Mouse (Mus musculus): Measurements from ENCODE around the gene Cabin1. TPM values are rescaled to one million over a fixed set of nuclear protein-coding genes. Genes with fewer than 3 reads are reported as not detected.

Cabin1 gene
- polyA plus RNA-seq, 2 experiments: 32.3 to 42.6 TPM

DNA sequence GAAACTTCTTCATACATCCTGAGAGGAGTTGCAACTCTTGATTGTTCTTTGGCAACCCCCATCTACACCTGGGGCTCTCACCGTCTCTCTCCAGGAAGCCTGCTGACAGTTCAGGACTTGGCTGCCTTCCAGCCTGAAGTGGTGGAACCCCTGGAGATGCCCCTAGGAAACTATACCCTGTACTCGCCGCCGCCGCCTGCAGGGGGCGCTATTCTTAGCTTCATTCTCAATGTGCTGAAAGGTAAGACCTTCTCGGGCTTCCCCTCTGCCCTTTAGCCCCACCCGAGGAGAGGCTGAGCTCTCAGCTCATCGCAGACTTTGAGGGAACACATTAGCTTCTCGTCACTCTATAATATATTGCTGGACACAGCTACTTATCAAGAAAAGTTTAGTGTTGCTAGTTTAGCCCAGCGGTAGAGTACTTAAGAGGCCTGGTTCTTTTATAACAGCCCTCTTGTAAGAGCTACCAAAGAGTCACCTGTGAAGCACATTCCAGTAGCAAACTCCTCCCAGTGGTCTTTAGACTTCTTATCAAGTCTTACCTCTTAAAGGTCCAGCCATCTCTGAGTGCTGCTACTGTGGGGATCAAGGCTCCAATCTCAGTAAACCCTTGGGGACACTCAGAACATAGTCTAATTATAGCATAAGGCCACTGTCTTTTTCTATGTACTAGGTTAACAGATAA is 158.8 kb downstream of the Cabin1 start:
- no peaks in the 10 kb centered on the region for H3K36me3 ChIP-seq (ENCODE audit: control insufficient read depth, insufficient read depth, low read length)
- no peak overlapping the region for H3K4me3 ChIP-seq (replicated peaks; ENCODE audit: low read length)
- no peak overlapping the region for H3K27ac ChIP-seq (replicated peaks; ENCODE audit: low read depth, low read length)
- H3K4me1 ChIP-seq (ENCODE audit: control insufficient read depth, insufficient read depth, low read length): no peaks in the 10 kb centered on the region
- no peak for DNase-seq (ENCODE audit: low spot score)
- H3K4me2 ChIP-seq (replicated peaks; ENCODE audit: low read depth, low read length, severe bottlenecking): no peak overlapping the region
- no peak for TF ChIP-seq POLR2A (IDR thresholded peaks at IDR 0.05; ENCODE audit: borderline replicate concordance, extremely low read depth, insufficient read depth, insufficient read length)
- H3K9ac ChIP-seq (ENCODE audit: low read depth, low read length, severe bottlenecking): no peak overlapping the region
- ATAC-seq (ENCODE audit: low FRiP score, low read depth): no peak
- no peaks in the 10 kb centered on the region for H3K27me3 ChIP-seq (ENCODE audit: control insufficient read depth, insufficient read depth, low read length)
- H3K9me3 ChIP-seq (ENCODE audit: control insufficient read depth, low read length): no peaks in the 10 kb centered on the region
- 42% methylated on average over 11 of the region's 11 CpGs for WGBS

DNA sequence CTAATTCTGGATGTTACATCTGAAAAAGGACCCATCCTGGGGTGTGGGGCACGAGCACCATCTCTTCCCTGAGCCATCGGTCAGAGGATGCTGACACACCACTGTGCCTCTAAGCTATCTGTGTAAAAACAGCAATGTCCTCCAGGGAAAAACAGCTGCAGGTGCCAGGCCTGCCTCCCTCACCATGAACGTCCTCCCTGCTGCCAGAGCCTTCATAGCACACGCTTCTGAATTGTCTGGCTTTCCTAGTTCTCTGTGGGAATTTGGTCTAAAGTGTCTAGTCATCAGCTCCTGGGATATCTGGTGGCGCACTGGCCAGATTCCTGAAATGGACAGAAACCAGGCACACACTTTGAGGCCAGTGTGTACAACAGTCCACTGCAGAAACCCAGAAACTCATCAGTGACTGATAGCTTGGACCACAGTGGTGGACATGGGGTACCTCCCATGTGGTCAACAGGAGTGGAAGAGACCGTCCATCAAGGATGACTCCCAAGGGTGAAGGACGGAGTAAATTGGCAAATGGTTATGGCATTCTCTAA is 163.9 kb downstream of the Cabin1 start:
- Histone ChIP-seq H3K27ac (replicated peaks; ENCODE audit: low read depth, low read length) (no peak overlapping the region), H3K9me3 (ENCODE audit: control insufficient read depth, low read length) (no peaks in the 10 kb centered on the region; the same call in 1 of the 2 replicates), H3K4me1 (ENCODE audit: control insufficient read depth, insufficient read depth, low read length) (no peaks in the 10 kb centered on the region), H3K9ac (ENCODE audit: low read depth, low read length, severe bottlenecking) (no peak overlapping the region), H3K27me3 (ENCODE audit: control insufficient read depth, insufficient read depth, low read length) (no peaks in the 10 kb centered on the region), H3K4me2 (replicated peaks; ENCODE audit: low read depth, low read length, severe bottlenecking) (no peak overlapping the region), H3K4me3 (replicated peaks; ENCODE audit: low read length) (no peak overlapping the region), H3K36me3 (ENCODE audit: control insufficient read depth, insufficient read depth, low read length) (no peaks in the 10 kb centered on the region)
- TF ChIP-seq POLR2A (IDR thresholded peaks at IDR 0.05; ENCODE audit: borderline replicate concordance, extremely low read depth, insufficient read depth, insufficient read length): no peak
- DNase-seq (ENCODE audit: low spot score) (no peak), ATAC-seq (ENCODE audit: low FRiP score, low read depth) (no peak)
- WGBS: 78% methylated on average over 7 of the region's 7 CpGs

Other genes with a start within 250 kb of the Cabin1 start
- 49.3 and 121 TPM in 2 replicates for gene Snrpd3, start 246.8 kb downstream of the Cabin1 start, polyA plus RNA-seq (2012; rRNA removed)
- 171 and 173 TPM in 2 replicates for gene Snrpd3, start 246.8 kb downstream of the Cabin1 start, polyA plus RNA-seq (2014; fragmentation: Nextera tagmentation; extraction: Ambion mirVana)
- 34.0 and 37.5 TPM in 2 replicates for gene Gucd1, start 246.4 kb downstream of the Cabin1 start, polyA plus RNA-seq (2012; rRNA removed)
- gene Gucd1, start 246.4 kb downstream of the Cabin1 start, polyA plus RNA-seq (2014; fragmentation: Nextera tagmentation; extraction: Ambion mirVana): 35.1 and 39.2 TPM in 2 replicates
- 3.2 and 3.3 TPM in 2 replicates for gene Lrrc75b, start 204.0 kb downstream of the Cabin1 start, polyA plus RNA-seq (2012; rRNA removed)
- 2.5 and 3.2 TPM in 2 replicates for gene Lrrc75b, start 204.0 kb downstream of the Cabin1 start, polyA plus RNA-seq (2014; fragmentation: Nextera tagmentation; extraction: Ambion mirVana)
- 1.3 TPM in 2 replicates for gene Ggt1, start 202.7 kb downstream of the Cabin1 start, polyA plus RNA-seq (2012; rRNA removed)
- 0.34 and 1.1 TPM in 2 replicates for gene Ggt1, start 202.7 kb downstream of the Cabin1 start, polyA plus RNA-seq (2014; fragmentation: Nextera tagmentation; extraction: Ambion mirVana)
- 7.5 and 9.2 TPM in 2 replicates for gene Ggt5, start 175.0 kb downstream of the Cabin1 start, polyA plus RNA-seq (2012; rRNA removed)
- gene Ggt5, start 175.0 kb downstream of the Cabin1 start, polyA plus RNA-seq (2014; fragmentation: Nextera tagmentation; extraction: Ambion mirVana): 1.1 and 1.4 TPM in 2 replicates
- gene Susd2, start 120.3 kb downstream of the Cabin1 start, polyA plus RNA-seq (2012; rRNA removed): 5.3 and 5.9 TPM in 2 replicates
- 5.2 and 6.3 TPM in 2 replicates for gene Susd2, start 120.3 kb downstream of the Cabin1 start, polyA plus RNA-seq (2014; fragmentation: Nextera tagmentation; extraction: Ambion mirVana)
- 53.7 and 74.9 TPM in 2 replicates for gene Ddt, start 9.1 kb upstream of the Cabin1 start, polyA plus RNA-seq (2012; rRNA removed)
- 70.3 and 78.2 TPM in 2 replicates for gene Ddt, start 9.1 kb upstream of the Cabin1 start, polyA plus RNA-seq (2014; fragmentation: Nextera tagmentation; extraction: Ambion mirVana)
- gene Gm20441, start 16.6 kb upstream of the Cabin1 start, polyA plus RNA-seq (2012; rRNA removed): 0.38 and 0.49 TPM in 2 replicates
- 1.0 TPM in 1 of 2 replicates, not detected in the other for gene Gm20441, start 16.6 kb upstream of the Cabin1 start, polyA plus RNA-seq (2014; fragmentation: Nextera tagmentation; extraction: Ambion mirVana)
- gene Gstt3, start 17.1 kb upstream of the Cabin1 start, polyA plus RNA-seq (2012; rRNA removed): 24.0 and 26.3 TPM in 2 replicates
- gene Gstt3, start 17.1 kb upstream of the Cabin1 start, polyA plus RNA-seq (2014; fragmentation: Nextera tagmentation; extraction: Ambion mirVana): 34.5 and 38.5 TPM in 2 replicates
- gene Gstt1, start 34.2 kb upstream of the Cabin1 start, polyA plus RNA-seq (2012; rRNA removed): 27.0 and 30.0 TPM in 2 replicates
- 22.3 and 25.7 TPM in 2 replicates for gene Gstt1, start 34.2 kb upstream of the Cabin1 start, polyA plus RNA-seq (2014; fragmentation: Nextera tagmentation; extraction: Ambion mirVana)
- gene Gstt4, start 58.2 kb upstream of the Cabin1 start, polyA plus RNA-seq (2012; rRNA removed): 0.08 TPM in 1 of 2 replicates, not detected in the other
- gene Gstt4, start 58.2 kb upstream of the Cabin1 start, polyA plus RNA-seq (2014; fragmentation: Nextera tagmentation; extraction: Ambion mirVana): not detected in 2 replicates
- gene Gstt2, start 73.1 kb upstream of the Cabin1 start, polyA plus RNA-seq (2012; rRNA removed): 24.8 and 28.7 TPM in 2 replicates
- 12.3 and 17.5 TPM in 2 replicates for gene Gstt2, start 73.1 kb upstream of the Cabin1 start, polyA plus RNA-seq (2014; fragmentation: Nextera tagmentation; extraction: Ambion mirVana)
- gene Mif, start 95.9 kb upstream of the Cabin1 start, polyA plus RNA-seq (2012; rRNA removed): 1,684 and 2,799 TPM in 2 replicates
- gene Mif, start 95.9 kb upstream of the Cabin1 start, polyA plus RNA-seq (2014; fragmentation: Nextera tagmentation; extraction: Ambion mirVana): 1,598 and 1,615 TPM in 2 replicates
- gene Derl3, start 129.1 kb upstream of the Cabin1 start, polyA plus RNA-seq (2012; rRNA removed): 6.7 and 9.0 TPM in 2 replicates
- gene Derl3, start 129.1 kb upstream of the Cabin1 start, polyA plus RNA-seq (2014; fragmentation: Nextera tagmentation; extraction: Ambion mirVana): 2.2 and 3.0 TPM in 2 replicates
- 116 and 120 TPM in 2 replicates for gene Smarcb1, start 157.3 kb upstream of the Cabin1 start, polyA plus RNA-seq (2012; rRNA removed)
- 177 and 193 TPM in 2 replicates for gene Smarcb1, start 157.3 kb upstream of the Cabin1 start, polyA plus RNA-seq (2014; fragmentation: Nextera tagmentation; extraction: Ambion mirVana)
- 11.7 and 13.6 TPM in 2 replicates for gene Chchd10, start 168.8 kb upstream of the Cabin1 start, polyA plus RNA-seq (2012; rRNA removed)
- 16.2 and 24.8 TPM in 2 replicates for gene Chchd10, start 168.8 kb upstream of the Cabin1 start, polyA plus RNA-seq (2014; fragmentation: Nextera tagmentation; extraction: Ambion mirVana)
- gene Mmp11, start 172.2 kb upstream of the Cabin1 start, polyA plus RNA-seq (2012; rRNA removed): 240 and 307 TPM in 2 replicates
- gene Mmp11, start 172.2 kb upstream of the Cabin1 start, polyA plus RNA-seq (2014; fragmentation: Nextera tagmentation; extraction: Ambion mirVana): 213 and 279 TPM in 2 replicates
- 0.16 TPM in 1 of 2 replicates, not detected in the other for gene Gm867, start 176.3 kb upstream of the Cabin1 start, polyA plus RNA-seq (2012; rRNA removed)
- 0.33 TPM in 1 of 2 replicates, not detected in the other for gene Gm867, start 176.3 kb upstream of the Cabin1 start, polyA plus RNA-seq (2014; fragmentation: Nextera tagmentation; extraction: Ambion mirVana)
- gene Vpreb3, start 178.7 kb upstream of the Cabin1 start, polyA plus RNA-seq (2012; rRNA removed): 0.15 and 0.22 TPM in 2 replicates
- 0.35 and 0.76 TPM in 2 replicates for gene Vpreb3, start 178.7 kb upstream of the Cabin1 start, polyA plus RNA-seq (2014; fragmentation: Nextera tagmentation; extraction: Ambion mirVana)
- 0.04 and 0.09 TPM in 2 replicates for gene Gm5134, start 190.2 kb upstream of the Cabin1 start, polyA plus RNA-seq (2012; rRNA removed)
- 0.10 TPM in 1 of 2 replicates, not detected in the other for gene Gm5134, start 190.2 kb upstream of the Cabin1 start, polyA plus RNA-seq (2014; fragmentation: Nextera tagmentation; extraction: Ambion mirVana)